Mouse (Mus musculus): ENCODE measurements around the gene Gpr132.

- TF ChIP-seq POLR2A (IDR thresholded peaks at IDR 0.05; ENCODE audit: extremely low read depth, insufficient read depth, low read length) (no peak), CTCF (IDR thresholded peaks at IDR 0.05; ENCODE audit: extremely low read depth, insufficient read depth, low read length) (no peak)
These were observed 33.0 kb downstream of the Gpr132 start for GRCm38 (mm10) chr12:112835046-112835445.

All from cortical plate, adult 2 months (tissue).